Mouse (Mus musculus): ENCODE measurements around the gene Renbp. TPM values are rescaled to one million over a fixed set of nuclear protein-coding genes. Genes with fewer than 3 reads are reported as not detected.

The Renbp gene
- polyA plus RNA-seq, 1 experiment from 2014 or later = 32.3 TPM

GRCm38 (mm10) chrX:73916945-73917344 is 13.7 kb downstream of the Renbp start:
- Histone ChIP-seq H3K27me3 (no peaks in the 10 kb centered on the region), H3K36me3 (peaks cover 25% of the 10 kb centered on the region), H3K9me3 (no peaks in the 10 kb centered on the region), H3K4me2 (replicated peaks) (no peak overlapping the region), H3K9ac (no peak overlapping the region), H3K4me1 (0 out of 2 replicates have a peak, but pooled peaks cover 4% of the 10 kb centered on the region), H3K27ac (no peak overlapping the region), H3K4me3 (no peak overlapping the region)
- no peak for ATAC-seq (ENCODE audit: low FRiP score, low read depth)
- 86% methylated on average over 8 of the region's 8 CpGs for whole genome bisulfite sequencing

GRCm38 (mm10) chrX:73914827-73915703 is 15.6 kb downstream of the Renbp start:
- H3K36me3 ChIP-seq = peaks cover 25% of the 10 kb centered on the region
- peak overlapping the region; percentile 23 for H3K4me3 ChIP-seq
- no peak overlapping the region for H3K9ac ChIP-seq
- 24% methylated on average over 31 of the region's 31 CpGs for WGBS
- ATAC-seq (ENCODE audit: low FRiP score, low read depth) = peak; percentile 98
- H3K27ac ChIP-seq = peak overlapping the region; percentile 70
- H3K4me2 ChIP-seq (replicated peaks) = peak overlapping the region; percentile 52
- no peaks in the 10 kb centered on the region for H3K9me3 ChIP-seq
- H3K4me1 ChIP-seq = no peaks in the 10 kb centered on the region
- H3K27me3 ChIP-seq = peaks cover 12% of the 10 kb centered on the region

GRCm38 (mm10) chrX:73911588-73911987 is 19.1 kb downstream of the Renbp start:
- Histone ChIP-seq H3K9me3 (no peaks in the 10 kb centered on the region), H3K4me1 (no peaks in the 10 kb centered on the region), H3K4me2 (replicated peaks) (no peak overlapping the region), H3K36me3 (0 out of 2 replicates have a peak, but pooled peaks cover 4% of the 10 kb centered on the region), H3K27me3 (peaks cover 17% of the 10 kb centered on the region), H3K4me3 (no peak overlapping the region), H3K27ac (no peak overlapping the region), H3K9ac (no peak overlapping the region)
- ATAC-seq (ENCODE audit: low FRiP score, low read depth) = no peak
- WGBS = 77% methylated on average over 2 of the region's 2 CpGs

- WGBS = 9% methylated on average over 26 of the region's 26 CpGs
- peak overlapping the region; percentile 10; the same call in 1 of the 2 replicates for H3K4me3 ChIP-seq
Observed at GRCm38 (mm10) chrX:73911156-73911555, 19.5 kb downstream of the Renbp start.

GRCm38 (mm10) chrX:73910451-73910850 is 20.2 kb downstream of the Renbp start:
- no peak overlapping the region for H3K4me2 ChIP-seq (replicated peaks)
- H3K27me3 ChIP-seq = peaks cover 17% of the 10 kb centered on the region
- no peak overlapping the region for H3K4me3 ChIP-seq
- H3K9me3 ChIP-seq = no peaks in the 10 kb centered on the region
- H3K4me1 ChIP-seq = no peaks in the 10 kb centered on the region
- no peak overlapping the region for H3K27ac ChIP-seq
- H3K9ac ChIP-seq = no peak overlapping the region
- H3K36me3 ChIP-seq = no peaks in the 10 kb centered on the region
- ATAC-seq (ENCODE audit: low FRiP score, low read depth) = no peak

More at GRCm38 (mm10) chrX:73911156-73911555, 19.5 kb downstream of the Renbp start:
- Histone ChIP-seq H3K9me3 (no peaks in the 10 kb centered on the region), H3K27ac (no peak overlapping the region), H3K36me3 (0 out of 2 replicates have a peak, but pooled peaks cover 3% of the 10 kb centered on the region), H3K9ac (no peak overlapping the region), H3K4me1 (no peaks in the 10 kb centered on the region), H3K4me2 (replicated peaks) (peak overlapping the region; percentile 49), H3K27me3 (peaks cover 17% of the 10 kb centered on the region)
- no peak for ATAC-seq (ENCODE audit: low FRiP score, low read depth)

- Histone ChIP-seq H3K27me3 (peaks cover 17% of the 10 kb centered on the region), H3K27ac (no peak overlapping the region), H3K9ac (no peak overlapping the region), H3K36me3 (no peaks in the 10 kb centered on the region), H3K9me3 (no peaks in the 10 kb centered on the region), H3K4me1 (no peaks in the 10 kb centered on the region), H3K4me2 (replicated peaks) (no peak overlapping the region), H3K4me3 (no peak overlapping the region)
- WGBS = 100% methylated on average over 1 of the region's 1 CpGs
- ATAC-seq (ENCODE audit: low FRiP score, low read depth) = no peak
Observed at GRCm38 (mm10) chrX:73910049-73910448, 20.6 kb downstream of the Renbp start.

- no peak for ATAC-seq (ENCODE audit: low FRiP score, low read depth)
- Histone ChIP-seq H3K36me3 (no peaks in the 10 kb centered on the region), H3K4me3 (no peak overlapping the region), H3K9ac (no peak overlapping the region), H3K27me3 (no peaks in the 10 kb centered on the region), H3K4me2 (replicated peaks) (no peak overlapping the region), H3K9me3 (no peaks in the 10 kb centered on the region), H3K27ac (no peak overlapping the region), H3K4me1 (no peaks in the 10 kb centered on the region)
- 68% methylated on average over 3 of the region's 3 CpGs for WGBS
Observed at GRCm38 (mm10) chrX:73897959-73898358, 32.7 kb downstream of the Renbp start.

GRCm38 (mm10) chrX:73895719-73896118 is 34.9 kb downstream of the Renbp start, which contains the start of gene L1cam:
TSS of gene L1cam (minus strand) at chrX:73896105.
- Histone ChIP-seq H3K27ac (no peak within 1 kb of the TSS), H3K9me3 (no peaks in the 10 kb centered on the region), H3K4me1 (no peaks in the 10 kb centered on the region), H3K27me3 (peaks cover 9% of the 10 kb centered on the region; the same call in 1 of the 2 replicates), H3K4me3 (no peak within 1 kb of the TSS), H3K36me3 (no peaks in the 10 kb centered on the region), H3K4me2 (replicated peaks) (no peak within 1 kb of the TSS), H3K9ac (no peak within 1 kb of the TSS)
- 15% methylated on average over 2 of the region's 2 CpGs for WGBS
- ATAC-seq (ENCODE audit: low FRiP score, low read depth) = no peak

- ATAC-seq (ENCODE audit: low FRiP score, low read depth) = no peak
- Histone ChIP-seq H3K4me2 (replicated peaks) (no peak overlapping the region), H3K4me3 (no peak overlapping the region), H3K9ac (no peak overlapping the region), H3K9me3 (no peaks in the 10 kb centered on the region), H3K27me3 (peaks cover 9% of the 10 kb centered on the region; the same call in 1 of the 2 replicates), H3K4me1 (no peaks in the 10 kb centered on the region), H3K36me3 (no peaks in the 10 kb centered on the region), H3K27ac (no peak overlapping the region)
- 91% methylated on average over 13 of the region's 14 CpGs for WGBS
Observed at GRCm38 (mm10) chrX:73892833-73893232, 37.8 kb downstream of the Renbp start.

- H3K9me3 ChIP-seq = no peaks in the 10 kb centered on the region
- H3K9ac ChIP-seq = no peak within 1 kb of the TSS
- H3K27me3 ChIP-seq = peaks cover 9% of the 10 kb centered on the region; the same call in 1 of the 2 replicates
- H3K36me3 ChIP-seq = no peaks in the 10 kb centered on the region
- ATAC-seq (ENCODE audit: low FRiP score, low read depth) = no peak
- no peak within 1 kb of the TSS for H3K4me2 ChIP-seq (replicated peaks)
- H3K4me1 ChIP-seq = no peaks in the 10 kb centered on the region
- 66% methylated on average over 6 of the region's 6 CpGs for WGBS
- H3K4me3 ChIP-seq = no peak within 1 kb of the TSS
- H3K27ac ChIP-seq = no peak within 1 kb of the TSS
Observed at GRCm38 (mm10) chrX:73891551-73892152, 39.0 kb downstream of the Renbp start, which contains the start of gene Avpr2. TSS of gene Avpr2 (plus strand) at chrX:73892102.

GRCm38 (mm10) chrX:73881463-73881862 is 49.2 kb downstream of the Renbp start:
- Histone ChIP-seq H3K4me2 (replicated peaks) (peak overlapping the region; percentile 76), H3K36me3 (no peaks in the 10 kb centered on the region), H3K27ac (no peak overlapping the region), H3K27me3 (peaks cover 25% of the 10 kb centered on the region), H3K4me1 (0 out of 2 replicates have a peak, but pooled peaks cover 5% of the 10 kb centered on the region), H3K9me3 (no peaks in the 10 kb centered on the region), H3K4me3 (no peak overlapping the region), H3K9ac (no peak overlapping the region)
- 23% methylated on average over 6 of the region's 6 CpGs for WGBS
- ATAC-seq (ENCODE audit: low FRiP score, low read depth) = no peak

GRCm38 (mm10) chrX:73881036-73881427 is 49.6 kb downstream of the Renbp start:
- peak overlapping the region; percentile 46 for H3K4me3 ChIP-seq
- H3K36me3 ChIP-seq = no peaks in the 10 kb centered on the region
- peaks cover 25% of the 10 kb centered on the region for H3K27me3 ChIP-seq
- H3K27ac ChIP-seq = no peak overlapping the region
- WGBS = 20% methylated on average over 16 of the region's 16 CpGs
- H3K9ac ChIP-seq = 0 out of 2 replicates have a peak overlapping the region, but pooled peaks have one; percentile 43
- no peaks in the 10 kb centered on the region for H3K9me3 ChIP-seq
- ATAC-seq (ENCODE audit: low FRiP score, low read depth) = no peak
- H3K4me1 ChIP-seq = 0 out of 2 replicates have a peak, but pooled peaks cover 5% of the 10 kb centered on the region
- H3K4me2 ChIP-seq (replicated peaks) = peak overlapping the region; percentile 76

Data from limb, embryonic 13.5 days (tissue).